Mouse (Mus musculus) central nervous system, embryonic 14 days (tissue): ENCODE measurements around the gene Mroh9. TPM values are rescaled to one million over a fixed set of nuclear protein-coding genes. Genes with fewer than 3 reads are reported as not detected.

Experiments
- polyA plus RNA-seq: library from polyadenylated mRNA; depleted of rRNA; stranded (reverse); fragments of >200 nt; gene quantifications from 2 replicates; pipeline ENCODE4 v1.2.3, GENCODE M21; 2012; rRNA removed

Mroh9 gene
- not detected in 2 replicates for polyA plus RNA-seq

GRCm38 (mm10) chr1:163085570-163085969, at the start of gene Mroh9:
TSS of gene Mroh9 (minus strand) at chr1:163085670.

GRCm38 (mm10) chr1:162984428-162984827, 101.0 kb downstream of the Mroh9 start, which contains the start of gene Fmo3:
TSS of gene Fmo3 (minus strand) at chr1:162984528.

Other genes starting within 250 kb of the Mroh9 start
- 32.2 and 43.5 TPM in 2 replicates for gene Fmo1, start 219.1 kb downstream of the Mroh9 start, polyA plus RNA-seq
- gene Fmo2, start 186.9 kb downstream of the Mroh9 start, polyA plus RNA-seq, result 0.36 and 0.50 TPM in 2 replicates
- 0.30 TPM in 1 of 2 replicates, not detected in the other for gene Fmo6, start 148.2 kb downstream of the Mroh9 start, polyA plus RNA-seq
- not detected in 2 replicates for gene Fmo3, start 101.1 kb downstream of the Mroh9 start, polyA plus RNA-seq
- 10.4 and 32.5 TPM in 2 replicates for gene Prrx1, start 228.0 kb upstream of the Mroh9 start, polyA plus RNA-seq